Mouse (Mus musculus): ENCODE measurements at regions not wholly inside any gene's neighbourhood (a gene's known extent, or its start where the extent isn't known, plus 50 kb on each side); places are given as distances from the start of the nearest gene placed in this dataset.

DNA sequence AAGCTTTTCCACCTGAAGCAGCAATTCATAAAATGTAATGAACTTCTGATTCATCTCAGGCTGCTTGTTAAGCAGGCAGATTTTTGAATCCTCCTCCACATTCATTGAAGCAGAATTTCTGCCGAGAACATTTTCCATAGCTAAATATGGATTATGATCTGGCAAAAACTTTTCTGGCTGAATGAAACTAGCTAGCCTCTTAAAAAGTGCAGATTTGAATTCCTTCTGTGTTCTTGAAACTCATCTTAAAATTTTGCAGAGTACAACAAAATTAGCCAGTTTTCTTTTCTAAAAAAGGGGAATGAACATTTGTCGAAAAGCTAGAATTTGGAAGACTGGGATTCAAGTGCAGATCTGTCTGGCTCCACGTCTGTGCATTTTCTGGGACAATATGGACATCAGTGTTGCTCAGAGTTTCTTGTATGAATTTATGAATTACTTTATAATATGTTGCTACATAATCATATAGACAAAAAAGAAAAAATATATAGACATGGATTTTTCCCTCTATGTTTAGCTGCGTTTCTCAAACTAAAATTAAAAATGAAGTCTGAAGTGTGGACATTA, 1046.3 kb upstream of the Cadm2 start:
- no peak for TF ChIP-seq CTCF (conservative IDR thresholded peaks at IDR 0.05; ENCODE audit: low read length)
- TF ChIP-seq POU5F1 (IDR thresholded peaks at IDR 0.05; ENCODE audit: borderline replicate concordance, low read length) = no peak

Data from E14TG2a.4 (cell line).